Mouse (Mus musculus): ENCODE results near the gene Vps53. TPM values are rescaled to one million over a fixed set of nuclear protein-coding genes. Genes with fewer than 3 reads are reported as not detected.
"Not testable (repeated sequence)": the region's sequence is repeated elsewhere in the genome, so short reads cannot be mapped to it uniquely, and the experiment has no call there.

Gene Vps53
- polyA plus RNA-seq (2016; fragmentation: Nextera tagmentation; extraction: Ambion mirVana) = 37.5 and 39.8 TPM in 2 replicates

- WGBS = under 1% methylated on average over 37 of the region's 37 CpGs
- Histone ChIP-seq H3K4me1 (peaks cover 15% of the 10 kb centered on the region), H3K36me3 (replicated peaks) (peaks cover 7% of the 10 kb centered on the region; the same call in 1 of the 2 replicates), H3K9me3 (no peaks in the 10 kb centered on the region), H3K27ac (replicated peaks) (peak within 1 kb of the TSS; percentile 83), H3K4me3 (peak within 1 kb of the TSS; percentile 86), H3K27me3 (replicated peaks; ENCODE audit: low read depth, poor library complexity, severe bottlenecking) (no peaks in the 10 kb centered on the region)
- peak; percentile 88 for DNase-seq (ENCODE audit: low spot score)
These were observed at the start of gene Vps53, which contains the start of gene Fam57a for GRCm38 (mm10) chr11:76179495-76180145. Vps53 (minus strand) TSS chr11:76179647. Fam57a (plus strand) TSS chr11:76179671.

- Histone ChIP-seq H3K4me1 (no peaks in the 10 kb centered on the region), H3K27ac (replicated peaks) (no peak overlapping the region), H3K36me3 (replicated peaks) (peaks cover 74% of the 10 kb centered on the region), H3K9me3 (no peaks in the 10 kb centered on the region), H3K27me3 (replicated peaks; ENCODE audit: low read depth, poor library complexity, severe bottlenecking) (no peaks in the 10 kb centered on the region), H3K4me3 (no peak overlapping the region)
- DNase-seq (ENCODE audit: low spot score) = no peak
These were observed 45.6 kb upstream of the Vps53 start for GRCm38 (mm10) chr11:76225051-76225450.

DNA sequence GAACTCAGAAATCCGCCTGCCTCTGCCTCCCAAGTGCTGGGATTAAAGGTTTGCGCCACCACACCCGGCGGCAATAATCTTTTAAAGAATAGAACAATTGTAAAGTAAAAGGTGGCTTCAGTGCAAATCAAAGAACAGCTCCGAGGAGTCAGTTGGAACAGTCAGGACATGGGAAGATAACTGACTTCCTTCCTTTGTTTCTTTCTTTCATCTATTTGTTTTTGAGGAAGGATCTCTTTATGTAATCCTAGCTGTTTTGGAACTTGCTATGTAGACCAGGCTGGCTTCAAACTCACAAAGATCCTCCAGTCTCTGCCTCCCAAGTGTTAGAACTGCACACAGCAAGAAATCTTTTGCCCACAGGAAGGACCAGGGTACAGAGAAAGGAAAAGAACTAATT lies 45.2 kb upstream of the Vps53 start:
- WGBS = 96% methylated on average over 5 of the region's 5 CpGs
- Histone ChIP-seq H3K27ac (replicated peaks) (no peak overlapping the region), H3K9me3 (no peaks in the 10 kb centered on the region), H3K36me3 (replicated peaks) (peaks cover 77% of the 10 kb centered on the region), H3K4me3 (no peak overlapping the region), H3K4me1 (no peaks in the 10 kb centered on the region), H3K27me3 (replicated peaks; ENCODE audit: low read depth, poor library complexity, severe bottlenecking) (no peaks in the 10 kb centered on the region)
- no peak for DNase-seq (ENCODE audit: low spot score)

- Histone ChIP-seq H3K4me3 (peak within 1 kb of the TSS; percentile 86), H3K27me3 (replicated peaks; ENCODE audit: low read depth, poor library complexity, severe bottlenecking) (no peaks in the 10 kb centered on the region), H3K36me3 (replicated peaks) (peaks cover 69% of the 10 kb centered on the region), H3K4me1 (peaks cover 30% of the 10 kb centered on the region), H3K9me3 (no peaks in the 10 kb centered on the region), H3K27ac (replicated peaks) (peak within 1 kb of the TSS; percentile 98)
- peak; percentile 98 for DNase-seq (ENCODE audit: low spot score)
- WGBS = 2% methylated on average over 35 of the region's 35 CpGs
These were observed 37.9 kb upstream of the Vps53 start, which contains the start of the genes Dbil5 and Gemin4 for GRCm38 (mm10) chr11:76217390-76217800. Dbil5 (plus strand) TSS chr11:76217608. Gemin4 (minus strand) TSS chr11:76217664.

GRCm38 (mm10) chr11:76216681-76217389 lies 37.4 kb upstream of the Vps53 start:
- peaks cover 30% of the 10 kb centered on the region for H3K4me1 ChIP-seq
- H3K27ac ChIP-seq (replicated peaks) = peak overlapping the region; percentile 98
- peaks cover 70% of the 10 kb centered on the region for H3K36me3 ChIP-seq (replicated peaks)
- H3K4me3 ChIP-seq = peak overlapping the region; percentile 86
- 5% methylated on average over 33 of the region's 33 CpGs for WGBS
- H3K9me3 ChIP-seq = no peaks in the 10 kb centered on the region
- H3K27me3 ChIP-seq (replicated peaks; ENCODE audit: low read depth, poor library complexity, severe bottlenecking) = no peaks in the 10 kb centered on the region
- peak; percentile 68 for DNase-seq (ENCODE audit: low spot score)

GRCm38 (mm10) chr11:76216049-76216540 lies 36.6 kb upstream of the Vps53 start:
- Histone ChIP-seq H3K27ac (replicated peaks) (peak overlapping the region; percentile 98), H3K36me3 (replicated peaks) (peaks cover 70% of the 10 kb centered on the region), H3K27me3 (replicated peaks; ENCODE audit: low read depth, poor library complexity, severe bottlenecking) (no peaks in the 10 kb centered on the region), H3K4me3 (peak overlapping the region; percentile 86), H3K9me3 (no peaks in the 10 kb centered on the region), H3K4me1 (peaks cover 30% of the 10 kb centered on the region)
- DNase-seq (ENCODE audit: low spot score) = no peak
- 94% methylated on average over 5 of the region's 5 CpGs for WGBS

GRCm38 (mm10) chr11:76215011-76215410 lies 35.6 kb upstream of the Vps53 start:
- H3K27me3 ChIP-seq (replicated peaks; ENCODE audit: low read depth, poor library complexity, severe bottlenecking) = no peaks in the 10 kb centered on the region
- H3K4me1 ChIP-seq = peaks cover 30% of the 10 kb centered on the region
- H3K9me3 ChIP-seq = no peaks in the 10 kb centered on the region
- H3K27ac ChIP-seq (replicated peaks) = no peak overlapping the region
- H3K4me3 ChIP-seq = no peak overlapping the region
- DNase-seq (ENCODE audit: low spot score) = no peak
- H3K36me3 ChIP-seq (replicated peaks) = peaks cover 70% of the 10 kb centered on the region
- 93% methylated on average over 2 of the region's 2 CpGs for WGBS

DNA sequence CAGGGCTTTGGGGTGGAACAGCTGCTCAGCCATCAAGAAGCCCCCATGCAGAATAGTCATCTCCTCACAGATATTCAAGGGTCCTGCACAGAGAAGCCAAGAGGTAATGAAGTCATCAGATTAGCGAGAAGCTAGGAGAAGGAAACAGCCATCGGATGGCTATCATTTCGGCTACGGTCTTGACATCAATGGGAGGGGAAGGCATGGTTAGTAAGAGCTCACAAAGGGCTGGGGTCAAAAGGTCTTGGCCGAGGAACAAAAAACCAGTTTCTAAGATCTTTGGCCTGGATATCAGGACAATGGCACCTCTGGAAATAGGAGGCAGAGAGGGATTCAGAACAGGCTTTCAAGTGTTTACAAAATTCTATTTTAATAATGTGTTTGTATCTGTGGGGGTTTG lies 34.4 kb upstream of the Vps53 start:
- peaks cover 70% of the 10 kb centered on the region for H3K36me3 ChIP-seq (replicated peaks)
- 64% methylated on average over 5 of the region's 5 CpGs for WGBS
- H3K4me1 ChIP-seq = peaks cover 30% of the 10 kb centered on the region
- no peak overlapping the region for H3K27ac ChIP-seq (replicated peaks)
- H3K9me3 ChIP-seq = no peaks in the 10 kb centered on the region
- no peak overlapping the region for H3K4me3 ChIP-seq
- H3K27me3 ChIP-seq (replicated peaks; ENCODE audit: low read depth, poor library complexity, severe bottlenecking) = no peaks in the 10 kb centered on the region
- no peak for DNase-seq (ENCODE audit: low spot score)

GRCm38 (mm10) chr11:76211595-76211994 lies 32.1 kb upstream of the Vps53 start:
- H3K27me3 ChIP-seq (replicated peaks; ENCODE audit: low read depth, poor library complexity, severe bottlenecking); H3K27ac ChIP-seq (replicated peaks); H3K9me3 ChIP-seq; H3K4me3 ChIP-seq; DNase-seq (ENCODE audit: low spot score): not testable (repeated sequence)
- 90% methylated on average over 6 of the region's 6 CpGs for WGBS
- H3K36me3 ChIP-seq (replicated peaks) = peaks cover 92% of the 10 kb centered on the region
- H3K4me1 ChIP-seq = peaks cover 17% of the 10 kb centered on the region

DNA sequence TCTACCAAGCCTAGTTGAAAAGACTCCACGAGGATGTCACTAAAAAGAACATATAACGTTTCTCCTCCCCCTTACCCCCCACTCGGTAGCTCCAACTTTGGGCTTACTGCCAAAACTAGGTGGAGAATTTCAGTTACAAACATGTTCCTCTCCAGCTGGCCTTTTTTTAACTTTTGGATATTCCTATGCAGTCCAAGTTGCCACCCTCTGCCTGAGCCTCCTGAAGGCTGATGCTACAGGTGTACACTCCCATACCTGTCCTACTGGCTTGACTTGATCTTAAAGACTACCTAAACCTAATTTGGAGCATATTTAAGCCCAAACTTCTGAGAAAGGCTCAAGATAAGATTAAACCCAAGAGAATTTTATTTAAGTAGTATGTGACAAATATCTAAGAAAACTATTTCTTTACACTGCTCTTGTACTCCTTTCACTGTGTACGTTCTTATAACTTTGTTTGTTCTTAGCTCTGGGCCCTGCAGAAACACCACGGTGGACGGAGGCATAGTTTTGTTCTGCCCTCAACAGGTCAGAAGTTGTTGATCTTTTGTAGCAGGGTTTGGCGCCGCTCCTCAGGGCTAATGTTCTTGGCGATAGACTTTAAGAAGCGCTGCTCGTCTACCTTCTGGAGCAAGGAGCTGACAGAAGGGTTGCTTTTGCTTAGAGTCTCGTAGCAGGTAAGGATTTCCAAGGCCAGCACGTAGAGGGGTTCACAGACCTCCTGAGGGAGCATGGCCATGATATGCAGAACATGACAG lies 31.0 kb upstream of the Vps53 start:
- H3K9me3 ChIP-seq = no peaks in the 10 kb centered on the region
- H3K4me3 ChIP-seq = no peak overlapping the region
- 93% methylated on average over 13 of the region's 13 CpGs for WGBS
- peaks cover 98% of the 10 kb centered on the region for H3K36me3 ChIP-seq (replicated peaks)
- peaks cover 5% of the 10 kb centered on the region; the same call in 1 of the 2 replicates for H3K4me1 ChIP-seq
- H3K27ac ChIP-seq (replicated peaks) = no peak overlapping the region
- no peak for DNase-seq (ENCODE audit: low spot score)
- H3K27me3 ChIP-seq (replicated peaks; ENCODE audit: low read depth, poor library complexity, severe bottlenecking) = no peaks in the 10 kb centered on the region

GRCm38 (mm10) chr11:76206793-76207192 lies 27.3 kb upstream of the Vps53 start:
- H3K27me3 ChIP-seq (replicated peaks; ENCODE audit: low read depth, poor library complexity, severe bottlenecking) = peaks cover 7% of the 10 kb centered on the region; the same call in 1 of the 2 replicates
- no peak for DNase-seq (ENCODE audit: low spot score)
- H3K4me1 ChIP-seq = peaks cover 16% of the 10 kb centered on the region
- no peaks in the 10 kb centered on the region for H3K9me3 ChIP-seq
- no peak overlapping the region for H3K4me3 ChIP-seq
- peaks cover 79% of the 10 kb centered on the region for H3K36me3 ChIP-seq (replicated peaks)
- 90% methylated on average over 5 of the region's 5 CpGs for WGBS
- H3K27ac ChIP-seq (replicated peaks) = no peak overlapping the region
